ENCODE assay signal across 8 mouse cellular contexts in genomic region chr11:117828888-117829604, GRCm38 (mm10). TPM values are rescaled to one million over a fixed set of nuclear protein-coding genes. Genes with fewer than 3 reads are reported as not detected.
A peak's percentile ranks its signal among the peaks of the same experiment; 100 is the strongest.
DNase-seq lines count a peak whose midpoint lies in the region; ATAC-seq and TF ChIP-seq lines count a peak whose summit lies in the region.

No protein-coding gene starts in this region.

- peak overlapping the region; percentile 13 for H3K27ac ChIP-seq in hindbrain, embryonic 10.5 days
- H3K27ac ChIP-seq in hindbrain, embryonic 11.5 days (ENCODE audit: low read depth, low read length) = no peak overlapping the region
- peak overlapping the region; percentile 98 for H3K27ac ChIP-seq in heart, embryonic 13.5 days (replicated peaks)
- H3K27ac ChIP-seq in midbrain, postnatal 0 days (ENCODE audit: low read depth, low read length) = no peak overlapping the region

- no peak overlapping the region for H3K4me2 ChIP-seq in hindbrain, embryonic 11.5 days (replicated peaks; ENCODE audit: low read depth, low read length)
- peak overlapping the region; percentile 81 for H3K4me2 ChIP-seq in heart, embryonic 13.5 days
- H3K4me2 ChIP-seq in midbrain, postnatal 0 days (ENCODE audit: low read depth, low read length, poor library complexity, severe bottlenecking) = no peak overlapping the region

- no peaks in the 10 kb centered on the region for H3K27me3 ChIP-seq in hindbrain, embryonic 10.5 days (ENCODE audit: insufficient read depth, poor library complexity, severe bottlenecking)
- no peaks in the 10 kb centered on the region for H3K27me3 ChIP-seq in hindbrain, embryonic 11.5 days (ENCODE audit: control insufficient read depth, insufficient read depth, low read length)
- no peaks in the 10 kb centered on the region for H3K27me3 ChIP-seq in heart, embryonic 13.5 days (replicated peaks)
- H3K27me3 ChIP-seq in midbrain, postnatal 0 days (ENCODE audit: insufficient read depth, low read length) = no peaks in the 10 kb centered on the region

- no peak overlapping the region for H3K4me3 ChIP-seq in hindbrain, embryonic 10.5 days
- H3K4me3 ChIP-seq in hindbrain, embryonic 11.5 days (ENCODE audit: low read depth, low read length) = no peak overlapping the region
- no peak overlapping the region for H3K4me3 ChIP-seq in heart, embryonic 13.5 days
- H3K4me3 ChIP-seq in midbrain, postnatal 0 days (ENCODE audit: low read depth, low read length) = no peak overlapping the region

- WGBS in hindbrain, embryonic 10.5 days = 63% methylated on average over 9 of the region's 9 CpGs
- 64% methylated on average over 9 of the region's 9 CpGs for WGBS in hindbrain, embryonic 11.5 days
- 9% methylated on average over 9 of the region's 9 CpGs for WGBS in heart, embryonic 13.5 days
- 50% methylated on average over 9 of the region's 9 CpGs for WGBS in midbrain, postnatal 0 days

- no peaks in the 10 kb centered on the region for H3K9me3 ChIP-seq in hindbrain, embryonic 10.5 days
- no peaks in the 10 kb centered on the region for H3K9me3 ChIP-seq in hindbrain, embryonic 11.5 days (ENCODE audit: control insufficient read depth, low read length)
- H3K9me3 ChIP-seq in heart, embryonic 13.5 days = no peaks in the 10 kb centered on the region
- no peaks in the 10 kb centered on the region for H3K9me3 ChIP-seq in midbrain, postnatal 0 days (ENCODE audit: low read length)

- TF ChIP-seq CTCF in midbrain, postnatal 0 days (IDR thresholded peaks at IDR 0.05) = no peak

- peaks cover 1% of the 10 kb centered on the region for H3K36me3 ChIP-seq in hindbrain, embryonic 10.5 days
- no peaks in the 10 kb centered on the region for H3K36me3 ChIP-seq in hindbrain, embryonic 11.5 days (ENCODE audit: control insufficient read depth, insufficient read depth, low read length)
- peaks cover 4% of the 10 kb centered on the region; the same call in 1 of the 2 replicates for H3K36me3 ChIP-seq in heart, embryonic 13.5 days
- no peaks in the 10 kb centered on the region for H3K36me3 ChIP-seq in midbrain, postnatal 0 days (ENCODE audit: insufficient read depth, low read length)

- no peak for ATAC-seq in hindbrain, embryonic 11.5 days (ENCODE audit: low FRiP score)
- ATAC-seq in heart, embryonic 13.5 days (ENCODE audit: extremely low read depth, insufficient number of reproducible peaks, low FRiP score, low TSS enrichment) = no peak
- no peak for ATAC-seq in midbrain, postnatal 0 days (ENCODE audit: low FRiP score)

- no peak overlapping the region for H3K9ac ChIP-seq in hindbrain, embryonic 11.5 days (ENCODE audit: low read depth, low read length)
- H3K9ac ChIP-seq in heart, embryonic 13.5 days = peak overlapping the region; percentile 58
- no peak overlapping the region for H3K9ac ChIP-seq in midbrain, postnatal 0 days (replicated peaks; ENCODE audit: low read length, poor library complexity, severe bottlenecking)

- DNase-seq in hindbrain, embryonic 10.5 days (ENCODE audit: low spot score) = no peak
- no peak for DNase-seq in hindbrain, embryonic 11.5 days (ENCODE audit: low spot score)
- DNase-seq in adrenal gland, postnatal 14 days = peak; percentile 70
- peak; percentile 72 for DNase-seq in kidney, postnatal 14 days
- DNase-seq in midbrain, postnatal 0 days (ENCODE audit: low spot score) = peak; percentile 64
- DNase-seq in thymus, postnatal 4 days = no peak
- DNase-seq in layer of hippocampus, postnatal 36 days = no peak

- peaks cover 61% of the 10 kb centered on the region for H3K4me1 ChIP-seq in hindbrain, embryonic 10.5 days (replicated peaks)
- peaks cover 8% of the 10 kb centered on the region for H3K4me1 ChIP-seq in hindbrain, embryonic 11.5 days (replicated peaks; ENCODE audit: control insufficient read depth, insufficient read depth, low read length)
- H3K4me1 ChIP-seq in heart, embryonic 13.5 days = peaks cover 75% of the 10 kb centered on the region
- H3K4me1 ChIP-seq in midbrain, postnatal 0 days (ENCODE audit: insufficient read depth, low read length) = 0 out of 2 replicates have a peak, but pooled peaks cover 4% of the 10 kb centered on the region

RNA-seq across cellular contexts. Expression of gene Tk1, which starts 3.2 kb away (rescaled TPM):
- polyA plus RNA-seq in hindbrain, embryonic 10.5 days (2016; fragmentation: Nextera tagmentation; extraction: Ambion mirVana) = 106 and 132 TPM in 2 replicates
- 73.3 and 84.3 TPM in 2 replicates for polyA plus RNA-seq in hindbrain, embryonic 11.5 days (2014; fragmentation: Nextera tagmentation; extraction: Ambion mirVana)
- 29.1 and 34.8 TPM in 2 replicates for total RNA-seq in adrenal gland, postnatal 14 days (2021)
- polyA plus RNA-seq in heart, embryonic 13.5 days (2015; fragmentation: Nextera tagmentation; extraction: Ambion mirVana) = 97.6 and 109 TPM in 2 replicates
- 6.3 and 8.8 TPM in 2 replicates for total RNA-seq in midbrain, postnatal 0 days (2014; rRNA removed)
- 6.0 and 6.5 TPM in 2 replicates for polyA plus RNA-seq in midbrain, postnatal 0 days (2015; fragmentation: Nextera tagmentation; extraction: Ambion mirVana)
- total RNA-seq in layer of hippocampus, postnatal 36 days (2021) = under 1 TPM; 0.88 to 0.97 TPM

RNA-seq across cellular contexts. Expression of gene Afmid, which starts 3.3 kb away (rescaled TPM):
- 3.8 and 4.0 TPM in 2 replicates for polyA plus RNA-seq in hindbrain, embryonic 10.5 days (2016; fragmentation: Nextera tagmentation; extraction: Ambion mirVana)
- 3.4 and 3.5 TPM in 2 replicates for polyA plus RNA-seq in hindbrain, embryonic 11.5 days (2014; fragmentation: Nextera tagmentation; extraction: Ambion mirVana)
- total RNA-seq in adrenal gland, postnatal 14 days (2021) = 7.5 and 16.4 TPM in 2 replicates
- polyA plus RNA-seq in heart, embryonic 13.5 days (2015; fragmentation: Nextera tagmentation; extraction: Ambion mirVana) = 12.6 and 12.7 TPM in 2 replicates
- total RNA-seq in midbrain, postnatal 0 days (2014; rRNA removed) = 5.1 and 11.1 TPM in 2 replicates
- polyA plus RNA-seq in midbrain, postnatal 0 days (2015; fragmentation: Nextera tagmentation; extraction: Ambion mirVana) = 9.1 and 10.4 TPM in 2 replicates
- 1 to 10 TPM; 3.8 to 4.0 TPM for total RNA-seq in layer of hippocampus, postnatal 36 days (2021)

RNA-seq across cellular contexts. Expression of gene Gm20708, which starts 19.6 kb away (rescaled TPM):
- polyA plus RNA-seq in hindbrain, embryonic 10.5 days (2016; fragmentation: Nextera tagmentation; extraction: Ambion mirVana) = 0.30 and 0.31 TPM in 2 replicates
- polyA plus RNA-seq in hindbrain, embryonic 11.5 days (2014; fragmentation: Nextera tagmentation; extraction: Ambion mirVana) = 0.83 and 1.2 TPM in 2 replicates
- total RNA-seq in adrenal gland, postnatal 14 days (2021) = 0.83 and 0.93 TPM in 2 replicates
- 0.78 and 1.3 TPM in 2 replicates for polyA plus RNA-seq in heart, embryonic 13.5 days (2015; fragmentation: Nextera tagmentation; extraction: Ambion mirVana)
- 2.4 TPM in 1 of 2 replicates, not detected in the other for total RNA-seq in midbrain, postnatal 0 days (2014; rRNA removed)
- 1.2 and 2.7 TPM in 2 replicates for polyA plus RNA-seq in midbrain, postnatal 0 days (2015; fragmentation: Nextera tagmentation; extraction: Ambion mirVana)
- 1 to 10 TPM; 1.5 to 1.7 TPM for total RNA-seq in layer of hippocampus, postnatal 36 days (2021)

RNA-seq across cellular contexts. Expression of gene Syngr2, which starts 19.6 kb away (rescaled TPM):
- polyA plus RNA-seq in hindbrain, embryonic 10.5 days (2016; fragmentation: Nextera tagmentation; extraction: Ambion mirVana) = 33.7 and 42.3 TPM in 2 replicates
- polyA plus RNA-seq in hindbrain, embryonic 11.5 days (2014; fragmentation: Nextera tagmentation; extraction: Ambion mirVana) = 28.0 and 33.7 TPM in 2 replicates
- 62.6 and 73.8 TPM in 2 replicates for total RNA-seq in adrenal gland, postnatal 14 days (2021)
- polyA plus RNA-seq in heart, embryonic 13.5 days (2015; fragmentation: Nextera tagmentation; extraction: Ambion mirVana) = 74.8 and 75.6 TPM in 2 replicates
- 18.8 and 25.3 TPM in 2 replicates for total RNA-seq in midbrain, postnatal 0 days (2014; rRNA removed)
- polyA plus RNA-seq in midbrain, postnatal 0 days (2015; fragmentation: Nextera tagmentation; extraction: Ambion mirVana) = 14.0 and 14.6 TPM in 2 replicates
- total RNA-seq in layer of hippocampus, postnatal 36 days (2021) = 10 to 100 TPM; 10.4 to 16.9 TPM

RNA-seq across cellular contexts. Expression of gene Birc5, which starts 20.0 kb away (rescaled TPM):
- polyA plus RNA-seq in hindbrain, embryonic 10.5 days (2016; fragmentation: Nextera tagmentation; extraction: Ambion mirVana) = 338 and 392 TPM in 2 replicates
- 296 and 301 TPM in 2 replicates for polyA plus RNA-seq in hindbrain, embryonic 11.5 days (2014; fragmentation: Nextera tagmentation; extraction: Ambion mirVana)
- total RNA-seq in adrenal gland, postnatal 14 days (2021) = 17.8 and 22.6 TPM in 2 replicates
- 228 and 260 TPM in 2 replicates for polyA plus RNA-seq in heart, embryonic 13.5 days (2015; fragmentation: Nextera tagmentation; extraction: Ambion mirVana)
- total RNA-seq in midbrain, postnatal 0 days (2014; rRNA removed) = 3.2 and 6.0 TPM in 2 replicates
- 13.1 and 13.2 TPM in 2 replicates for polyA plus RNA-seq in midbrain, postnatal 0 days (2015; fragmentation: Nextera tagmentation; extraction: Ambion mirVana)
- total RNA-seq in layer of hippocampus, postnatal 36 days (2021) = 1 to 10 TPM in 1 of 2 experiments, under 1 TPM in 1; 0.77 to 1.4 TPM

Comparison
In these comparisons a context has a peak if more than half of its experiments do, and no peak if none do; other contexts are left out.
1. H3K27ac ChIP-seq: peak in hindbrain, embryonic 10.5 days (single experiment) and heart, embryonic 13.5 days (single experiment); none in hindbrain, embryonic 11.5 days (single experiment) and midbrain, postnatal 0 days (single experiment).
2. DNase-seq: peak in adrenal gland, postnatal 14 days (single experiment), kidney, postnatal 14 days (single experiment) and midbrain, postnatal 0 days (single experiment); none in hindbrain, embryonic 10.5 days (single experiment), hindbrain, embryonic 11.5 days (single experiment), thymus, postnatal 4 days (single experiment) and layer of hippocampus, postnatal 36 days (0 of 2).